Mouse (Mus musculus): Measurements from ENCODE around the gene Tmem52.

DNA sequence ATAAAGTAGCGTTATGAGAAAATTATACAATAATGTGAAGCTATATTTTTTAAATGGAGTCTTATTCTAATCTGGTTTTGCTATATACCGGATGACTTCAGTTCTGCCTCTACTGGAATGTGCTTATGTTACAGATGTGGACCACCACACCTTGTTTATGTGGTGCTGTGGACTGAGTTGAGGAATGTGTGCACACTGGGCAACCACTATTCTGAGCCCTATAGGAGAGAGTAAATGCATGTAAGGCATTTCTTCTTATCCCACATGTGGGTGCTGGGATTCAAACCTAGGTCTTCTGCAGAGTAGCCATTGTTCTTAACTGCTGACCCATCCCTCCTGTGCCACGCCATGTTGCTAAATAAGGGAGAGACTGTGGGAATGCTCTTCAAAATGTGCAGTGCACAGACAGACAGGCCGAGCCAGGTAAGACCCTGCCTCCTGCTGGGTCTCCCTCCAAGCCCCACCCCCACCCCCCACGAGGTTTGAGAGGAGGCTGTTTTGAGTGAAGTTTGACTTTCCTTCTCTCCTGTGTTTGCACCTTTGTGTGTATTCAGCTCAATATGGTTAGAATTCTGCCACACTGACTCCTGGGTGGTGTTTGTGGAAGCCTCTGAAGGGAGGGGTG, 36.9 kb downstream of the Tmem52 start:
- TF ChIP-seq CTCF (conservative IDR thresholded peaks at IDR 0.05; ENCODE audit: low read length) (no peak), NANOG (IDR thresholded peaks at IDR 0.05; ENCODE audit: borderline replicate concordance, low read length) (no peak)

Measured in E14TG2a.4 (cell line).